In the genomic region with DNA sequence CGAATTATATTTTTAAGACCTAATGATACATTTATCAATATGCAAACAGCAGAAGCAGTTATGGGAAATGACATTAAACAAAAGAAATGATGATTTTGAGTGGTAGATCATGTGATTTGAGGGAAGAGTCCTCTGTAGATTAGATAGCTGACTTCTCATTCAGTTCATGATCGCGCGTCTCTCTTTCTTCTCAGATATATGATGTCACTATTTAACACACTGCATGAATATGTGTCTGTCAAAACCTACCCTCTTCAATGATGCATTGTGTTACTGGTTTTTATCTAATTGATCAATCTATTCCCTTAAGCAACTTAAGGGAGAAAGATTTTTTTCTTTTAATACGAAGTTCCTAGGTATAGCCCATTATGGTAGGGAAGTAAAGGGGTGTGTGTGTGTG, we compare ENCODE assay signal across 19 mouse cellular contexts.
A peak's percentile ranks its signal among the peaks of the same experiment; 100 is the strongest.
DNase-seq lines count a peak whose midpoint lies in the region; ATAC-seq and TF ChIP-seq lines count a peak whose summit lies in the region.
"Had no signal": no experiment of that assay in that cellular context is flagged by ENCODE, and none has a peak within 500 bp of the region (broad histone marks: within the 10 kb centered on the region; RNA-seq: fewer than 3 reads in every experiment).

No protein-coding gene starts in this region.

- H3K4me2 ChIP-seq in forebrain, embryonic 16.5 days (ENCODE audit: low read length): no peak overlapping the region
- H3K4me2 ChIP-seq in forebrain, embryonic 15.5 days (replicated peaks): no peak overlapping the region
- no peak overlapping the region for H3K4me2 ChIP-seq in forebrain, postnatal 0 days (ENCODE audit: low read depth)

- no peaks in the 10 kb centered on the region for H3K4me1 ChIP-seq in forebrain, embryonic 16.5 days (replicated peaks; ENCODE audit: control insufficient read depth, insufficient read depth, low read length)
- H3K4me1 ChIP-seq in forebrain, embryonic 15.5 days: no peaks in the 10 kb centered on the region
- no peaks in the 10 kb centered on the region for H3K4me1 ChIP-seq in forebrain, postnatal 0 days (ENCODE audit: insufficient read depth)
- no peaks in the 10 kb centered on the region for H3K4me1 ChIP-seq in forebrain, embryonic 10.5 days

- no peak for TF ChIP-seq CTCF in forebrain, postnatal 0 days (IDR thresholded peaks at IDR 0.05; ENCODE audit: low read depth)

- H3K9me3 ChIP-seq in forebrain, embryonic 16.5 days (ENCODE audit: control insufficient read depth, low read length): no peaks in the 10 kb centered on the region
- H3K9me3 ChIP-seq in forebrain, embryonic 15.5 days: no peaks in the 10 kb centered on the region
- no peaks in the 10 kb centered on the region for H3K9me3 ChIP-seq in forebrain, postnatal 0 days (ENCODE audit: low read length)
- no peaks in the 10 kb centered on the region for H3K9me3 ChIP-seq in forebrain, embryonic 10.5 days

- peak; percentile 65 for ATAC-seq in forebrain, embryonic 16.5 days
- no peak for ATAC-seq in forebrain, embryonic 15.5 days (replicated peaks)
- peak; percentile 78; the same call in 1 of the 2 replicates for ATAC-seq in forebrain, postnatal 0 days
- ATAC-seq: activated CD4-positive, CD25-positive, alpha-beta regulatory T cell, adult 4 months; CD4-positive, CD25-positive, alpha-beta regulatory T cell, adult 4 months; Patski had no signal

- DNase-seq in forebrain, postnatal 0 days: no peak
- no peak for DNase-seq in forebrain, embryonic 10.5 days (ENCODE audit: extremely low spot score, low spot score)
- DNase-seq: adrenal gland, adult 2 months; adrenal gland, adult 8-10 months; adrenal gland, postnatal 10 days; adrenal gland, postnatal 14 days; adrenal gland, postnatal 25 days; adrenal gland, postnatal 36 days; B cell, adult 2 months; cerebellum, adult 11 months; cerebellum, adult 11-12 months; cerebellum, adult 18-20 months had no signal

- H3K27ac ChIP-seq in forebrain, embryonic 16.5 days (ENCODE audit: low read length): no peak overlapping the region
- H3K27ac ChIP-seq in forebrain, embryonic 15.5 days (replicated peaks): no peak overlapping the region; the same call in 1 of the 2 replicates
- H3K27ac ChIP-seq in forebrain, postnatal 0 days (ENCODE audit: low read depth, low read length): no peak overlapping the region
- H3K27ac ChIP-seq in forebrain, embryonic 10.5 days: no peak overlapping the region

- no peak overlapping the region for H3K9ac ChIP-seq in forebrain, embryonic 16.5 days (replicated peaks; ENCODE audit: low read depth, low read length)
- H3K9ac ChIP-seq in forebrain, embryonic 15.5 days (replicated peaks): no peak overlapping the region
- no peak overlapping the region for H3K9ac ChIP-seq in forebrain, postnatal 0 days

- H3K4me3 ChIP-seq in forebrain, embryonic 16.5 days (replicated peaks; ENCODE audit: low read length): no peak overlapping the region
- H3K4me3 ChIP-seq in forebrain, embryonic 15.5 days: no peak overlapping the region
- no peak overlapping the region for H3K4me3 ChIP-seq in forebrain, postnatal 0 days (ENCODE audit: low read depth, low read length)
- H3K4me3 ChIP-seq in forebrain, embryonic 10.5 days: no peak overlapping the region

- 90% methylated on average over 5 of the region's 5 CpGs for WGBS in forebrain, embryonic 16.5 days
- WGBS in forebrain, embryonic 15.5 days: 92% methylated on average over 5 of the region's 5 CpGs
- 87% methylated on average over 5 of the region's 5 CpGs for WGBS in forebrain, postnatal 0 days
- 89% methylated on average over 5 of the region's 5 CpGs for WGBS in forebrain, embryonic 10.5 days

- no peaks in the 10 kb centered on the region for H3K27me3 ChIP-seq in forebrain, embryonic 16.5 days (replicated peaks; ENCODE audit: control insufficient read depth, insufficient read depth, low read length)
- no peaks in the 10 kb centered on the region for H3K27me3 ChIP-seq in forebrain, embryonic 15.5 days
- H3K27me3 ChIP-seq in forebrain, postnatal 0 days (ENCODE audit: insufficient read depth, low read length): no peaks in the 10 kb centered on the region
- H3K27me3 ChIP-seq in forebrain, embryonic 10.5 days (ENCODE audit: poor library complexity, severe bottlenecking): no peaks in the 10 kb centered on the region
- H3K27me3 ChIP-seq: CH12.LX had no signal

- no peaks in the 10 kb centered on the region for H3K36me3 ChIP-seq in forebrain, embryonic 16.5 days (ENCODE audit: control insufficient read depth, insufficient read depth)
- H3K36me3 ChIP-seq in forebrain, embryonic 15.5 days: no peaks in the 10 kb centered on the region
- H3K36me3 ChIP-seq in forebrain, postnatal 0 days (ENCODE audit: insufficient read depth): no peaks in the 10 kb centered on the region
- H3K36me3 ChIP-seq in forebrain, embryonic 10.5 days (replicated peaks): no peaks in the 10 kb centered on the region
- H3K36me3 ChIP-seq: G1E had no signal
